Mouse (Mus musculus) liver, embryonic 13.5 days (tissue): ENCODE data around the gene Il1f6. TPM values are rescaled to one million over a fixed set of nuclear protein-coding genes. Genes with fewer than 3 reads are reported as not detected.

Experiments used
- polyA plus RNA-seq: library from polyadenylated mRNA; unstranded; fragments of >200 nt; fragmentation: Nextera tagmentation; extraction: Ambion mirVana; gene quantifications from 2 replicates; pipeline ENCODE4 v1.2.1, GENCODE M21; 2015

The Il1f6 gene
- polyA plus RNA-seq, 1 experiment from 2014 or later, result not detected

Other genes starting within 250 kb of the Il1f6 start
- gene Hnmt, start 166.0 kb upstream of the Il1f6 start, polyA plus RNA-seq, result 0.41 and 0.43 TPM in 2 replicates
- gene Tbpl2, start 118.8 kb upstream of the Il1f6 start, polyA plus RNA-seq, result not detected in 2 replicates
- gene Il1f8, start 62.3 kb upstream of the Il1f6 start, polyA plus RNA-seq, result not detected in 2 replicates
- 0.06 and 0.08 TPM in 2 replicates for gene Il1f9, start 28.9 kb upstream of the Il1f6 start, polyA plus RNA-seq
- not detected in 2 replicates for gene Il1f5, start 61.5 kb downstream of the Il1f6 start, polyA plus RNA-seq
- gene Il1f10, start 75.8 kb downstream of the Il1f6 start, polyA plus RNA-seq, result not detected in 2 replicates
- gene Il1rn, start 121.4 kb downstream of the Il1f6 start, polyA plus RNA-seq, result 2.2 and 3.3 TPM in 2 replicates
- gene Psd4, start 152.2 kb downstream of the Il1f6 start, polyA plus RNA-seq, result 9.1 and 10.0 TPM in 2 replicates